Mouse (Mus musculus): ENCODE results near the gene Cdc14b.
A peak's percentile ranks its signal among the peaks of the same experiment; 100 is the strongest.
"Not testable (repeated sequence)": the region's sequence is repeated elsewhere in the genome, so short reads cannot be mapped to it uniquely, and the experiment has no call there.

Gene Cdc14b

DNA sequence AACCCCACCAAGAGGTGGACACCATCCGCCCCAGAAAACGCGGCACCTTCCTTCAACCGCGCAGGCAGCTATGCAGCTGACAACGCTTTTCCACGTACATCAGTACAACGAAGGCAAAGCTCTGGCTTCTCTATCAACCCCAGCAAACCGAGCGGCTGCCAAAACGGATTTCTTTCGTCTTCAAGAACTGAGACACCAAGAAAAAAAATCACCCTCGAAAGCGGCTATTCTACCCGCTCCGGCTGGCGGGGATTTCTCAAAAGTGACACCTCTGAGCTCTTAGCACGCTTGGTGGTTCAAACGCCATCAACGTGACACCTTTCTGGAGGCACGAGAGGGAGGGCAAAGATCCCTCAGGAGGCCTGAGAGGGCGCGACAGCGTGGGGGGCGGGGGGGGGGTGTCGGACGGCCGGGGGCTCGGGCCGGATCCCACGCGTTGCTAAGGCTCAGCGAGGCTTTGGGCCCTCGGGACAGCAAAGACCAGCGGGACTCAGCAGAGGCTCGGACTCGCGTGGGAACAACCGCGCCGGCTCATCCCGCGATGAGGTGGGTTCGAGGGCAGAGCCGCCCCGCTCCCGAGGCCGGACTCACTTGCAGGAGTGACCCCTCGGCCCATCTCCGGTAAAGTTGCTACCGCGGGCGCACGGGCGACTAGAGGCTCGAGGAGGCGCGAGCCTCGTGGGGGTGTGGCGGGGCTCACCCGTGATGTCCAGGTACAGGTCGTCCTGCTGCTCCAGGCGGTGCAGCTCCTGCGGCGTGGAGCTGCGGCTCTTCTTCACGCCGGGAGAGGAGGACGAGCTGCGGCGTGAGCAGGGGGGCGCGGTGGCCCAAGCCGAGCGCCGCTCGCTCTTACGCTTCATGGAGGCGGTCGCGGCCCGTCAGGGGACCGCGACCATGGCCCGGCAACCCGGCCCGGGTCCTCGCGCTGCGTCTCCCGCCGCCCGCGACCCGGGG is 922 bp downstream of the Cdc14b start:
- no peak for DNase-seq (ENCODE audit: low read depth in 1 of 2, low spot score in 2 of 2)

GRCm38 (mm10) chr13:64273352-64273751 is 1.7 kb downstream of the Cdc14b start:
- no peak for DNase-seq (ENCODE audit: low read depth in 1 of 2, low spot score in 2 of 2)

GRCm38 (mm10) chr13:64268384-64268783 is 6.7 kb downstream of the Cdc14b start:
- DNase-seq (ENCODE audit: low read depth in 1 of 2, low spot score in 2 of 2) = no peak

DNA sequence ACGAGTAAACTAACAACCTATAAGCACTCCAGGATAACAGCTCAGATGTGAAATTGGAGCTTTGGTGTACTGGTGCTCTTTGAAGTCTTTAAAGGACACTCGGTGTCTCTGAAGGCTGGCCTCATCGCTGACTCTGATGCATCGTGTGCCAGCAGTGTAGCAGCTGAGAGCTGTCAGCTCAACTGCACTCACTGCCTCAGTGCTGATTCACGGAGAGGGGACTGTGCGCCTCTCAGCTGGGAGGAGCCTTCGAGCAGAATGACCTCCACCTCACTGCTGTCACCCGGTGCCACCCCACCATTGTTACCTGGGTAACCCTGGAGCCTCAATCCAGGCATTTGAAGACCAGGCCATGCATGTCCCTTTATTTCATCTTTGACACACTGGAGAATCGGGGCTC is 7.9 kb downstream of the Cdc14b start:
- no peak for DNase-seq (ENCODE audit: low read depth in 1 of 2, low spot score in 2 of 2)

DNA sequence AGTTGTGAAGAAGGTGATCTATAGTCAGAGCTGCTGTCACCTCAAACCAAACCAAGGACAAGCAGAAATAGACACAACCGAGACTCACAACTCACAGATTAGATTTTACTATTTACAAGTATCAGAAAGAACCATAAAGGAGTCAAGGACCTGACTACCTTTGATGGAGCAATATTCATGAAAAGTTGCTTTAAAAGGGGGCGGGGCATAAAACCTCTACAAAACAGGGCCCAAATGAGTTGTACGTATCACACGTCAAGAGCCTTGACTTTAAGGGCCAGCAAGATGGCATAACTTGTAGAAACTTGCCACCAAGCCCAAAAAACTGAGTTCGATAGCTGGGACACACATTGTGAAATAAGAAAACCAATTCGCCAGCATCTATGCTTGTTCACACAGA is 10.5 kb downstream of the Cdc14b start:
- DNase-seq (ENCODE audit: low read depth in 1 of 2, low spot score in 2 of 2) = no peak

GRCm38 (mm10) chr13:64259903-64260302 is 15.2 kb downstream of the Cdc14b start:
- DNase-seq (ENCODE audit: low read depth in 1 of 2, low spot score in 2 of 2) = no peak

DNA sequence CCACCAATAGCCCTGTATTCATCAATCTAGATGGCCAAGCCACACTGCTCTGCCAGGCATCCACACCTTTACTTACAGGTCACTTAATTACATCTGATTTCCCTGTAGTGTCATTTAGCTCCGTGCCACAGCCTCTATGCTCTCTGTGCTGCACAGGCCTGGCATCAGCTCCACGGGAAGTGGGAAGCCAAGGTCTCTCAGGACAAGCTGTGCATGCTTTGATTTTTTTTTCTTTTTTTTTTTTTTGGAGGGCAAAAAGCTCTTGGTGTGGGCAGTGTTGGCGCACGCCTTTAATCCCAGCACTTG is 16.6 kb downstream of the Cdc14b start:
- no peak for DNase-seq (ENCODE audit: low read depth in 1 of 2, low spot score in 2 of 2)

DNA sequence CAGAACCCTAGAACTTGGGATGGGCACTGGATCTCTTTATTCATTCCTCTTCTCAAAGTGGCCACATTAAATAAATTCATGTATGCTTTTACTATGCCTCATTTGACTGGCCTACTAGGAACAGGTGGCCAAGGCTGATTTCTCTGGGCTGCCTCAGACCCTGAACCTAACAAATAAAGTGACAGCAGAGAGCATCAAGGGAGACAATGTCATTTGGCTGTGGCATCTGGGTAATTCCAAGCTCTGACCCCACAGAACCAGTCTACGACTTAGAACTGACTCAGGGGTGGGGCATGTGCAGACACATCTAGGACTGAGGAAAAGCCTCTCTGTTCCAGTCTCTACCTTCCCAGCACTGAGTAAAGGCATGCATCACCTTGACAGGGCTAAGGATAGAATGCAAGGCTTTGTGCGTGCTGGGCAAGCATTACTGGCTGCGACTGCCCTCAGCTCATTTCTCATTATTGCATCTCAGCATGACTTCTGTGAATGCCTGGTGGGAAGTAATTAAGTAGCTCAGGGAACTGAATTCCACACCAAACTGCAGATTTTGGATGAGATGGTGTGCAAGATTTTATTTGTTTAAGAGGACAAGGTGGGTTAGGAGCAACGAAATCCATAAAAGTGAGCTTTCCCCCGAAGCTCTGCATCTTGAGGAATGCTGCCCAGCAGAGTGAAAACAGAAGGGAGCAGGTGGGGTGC is 17.1 kb downstream of the Cdc14b start:
- DNase-seq (ENCODE audit: low read depth in 1 of 2, low spot score in 2 of 2) = no peak

GRCm38 (mm10) chr13:64257010-64257813 is 17.9 kb downstream of the Cdc14b start:
- no peak for DNase-seq (ENCODE audit: low read depth in 1 of 2, low spot score in 2 of 2)

- not testable (repeated sequence) for DNase-seq (ENCODE audit: low read depth in 1 of 2, low spot score in 2 of 2)
Measured at GRCm38 (mm10) chr13:64254185-64254584, 20.9 kb downstream of the Cdc14b start.

GRCm38 (mm10) chr13:64253697-64254096 is 21.4 kb downstream of the Cdc14b start:
- no peak for DNase-seq (ENCODE audit: low read depth in 1 of 2, low spot score in 2 of 2)

DNA sequence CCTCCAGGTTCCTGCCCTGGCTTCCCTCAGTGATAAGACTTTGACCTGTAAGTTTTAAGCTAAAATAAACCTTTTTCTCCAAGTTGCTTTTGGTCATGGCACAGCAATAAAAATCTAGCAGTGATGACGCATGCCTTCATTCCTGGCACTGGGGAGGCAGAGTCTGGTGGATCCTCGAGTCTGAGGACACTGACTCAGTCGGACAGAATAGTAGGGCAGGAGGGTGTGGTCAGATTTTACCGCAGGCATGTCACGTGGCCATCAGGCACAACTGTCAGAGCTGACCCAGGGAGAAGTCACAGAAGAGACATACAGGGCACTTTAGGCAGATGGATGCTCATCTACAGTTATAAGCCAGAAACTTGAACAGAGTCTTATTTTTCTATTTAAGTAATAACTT is 22.9 kb downstream of the Cdc14b start:
- peak; percentile 7 to 45 for DNase-seq (ENCODE audit: low read depth in 1 of 2, low spot score in 2 of 2)

GRCm38 (mm10) chr13:64250363-64250762 is 24.7 kb downstream of the Cdc14b start:
- DNase-seq (ENCODE audit: low read depth in 1 of 2, low spot score in 2 of 2) = no peak

DNA sequence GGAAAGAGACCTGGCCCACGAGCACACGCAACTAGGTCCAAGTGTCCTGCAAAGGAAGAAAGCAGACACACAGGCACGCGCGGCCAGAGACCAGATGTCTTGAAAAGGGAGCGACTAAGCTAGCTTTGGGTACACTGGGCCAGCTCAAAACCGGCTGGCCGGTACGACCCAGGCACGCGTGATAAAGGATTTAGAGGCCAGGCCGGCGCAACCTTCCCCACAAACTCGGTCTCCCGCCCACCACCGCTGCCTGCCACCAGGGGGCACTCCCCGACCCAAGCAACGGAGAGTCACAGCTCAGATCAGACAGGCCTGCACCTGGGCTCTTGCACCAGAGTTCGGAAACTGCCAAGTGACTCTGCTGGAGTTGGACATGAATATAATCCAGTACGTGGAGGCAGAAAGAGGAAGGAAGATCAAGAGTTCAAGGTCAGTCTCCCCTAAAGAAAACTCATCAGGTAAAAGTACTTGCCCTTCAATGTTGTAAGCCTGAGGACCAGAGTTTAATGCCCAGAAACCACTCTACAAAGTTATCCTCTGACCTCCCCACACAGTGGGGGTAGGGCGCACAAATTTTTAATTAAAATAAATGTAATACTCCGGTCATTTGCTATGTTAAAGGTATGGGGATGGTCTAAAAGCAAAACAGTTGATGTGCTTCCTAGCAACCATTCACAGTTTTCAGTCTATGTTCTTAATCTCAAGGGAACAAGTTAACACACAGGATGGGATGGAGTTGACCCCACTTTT is 26.1 kb downstream of the Cdc14b start:
- peak; percentile 66 to 83 for DNase-seq (ENCODE audit: low read depth in 1 of 2, low spot score in 2 of 2)

- DNase-seq (ENCODE audit: low read depth in 1 of 2, low spot score in 2 of 2) = peak; percentile 45 to 48
Measured at GRCm38 (mm10) chr13:64248161-64248774, 26.8 kb downstream of the Cdc14b start.

DNA sequence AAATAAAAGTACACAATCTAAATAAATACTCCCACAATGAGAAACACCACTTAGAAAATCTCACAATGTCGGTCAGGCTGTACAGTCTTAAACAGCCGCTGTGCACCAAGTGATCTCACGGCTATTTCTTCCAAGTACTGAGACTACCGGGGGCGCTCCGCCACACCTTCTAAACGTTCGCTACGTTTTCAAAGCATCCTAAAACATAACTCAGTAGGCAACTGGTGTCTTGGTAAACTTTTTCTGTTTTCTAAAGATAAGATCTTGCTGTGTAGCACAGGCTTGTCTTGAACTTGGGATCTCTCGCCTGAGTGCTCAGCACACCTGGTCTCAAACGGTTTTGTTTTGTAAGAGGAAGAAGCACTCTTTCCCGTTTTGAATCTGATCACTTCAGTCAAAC is 29.0 kb downstream of the Cdc14b start:
- no peak for DNase-seq (ENCODE audit: low read depth in 1 of 2, low spot score in 2 of 2)

- no peak for DNase-seq (ENCODE audit: low read depth in 1 of 2, low spot score in 2 of 2)
Measured at GRCm38 (mm10) chr13:64244685-64245261, 30.3 kb downstream of the Cdc14b start.

DNA sequence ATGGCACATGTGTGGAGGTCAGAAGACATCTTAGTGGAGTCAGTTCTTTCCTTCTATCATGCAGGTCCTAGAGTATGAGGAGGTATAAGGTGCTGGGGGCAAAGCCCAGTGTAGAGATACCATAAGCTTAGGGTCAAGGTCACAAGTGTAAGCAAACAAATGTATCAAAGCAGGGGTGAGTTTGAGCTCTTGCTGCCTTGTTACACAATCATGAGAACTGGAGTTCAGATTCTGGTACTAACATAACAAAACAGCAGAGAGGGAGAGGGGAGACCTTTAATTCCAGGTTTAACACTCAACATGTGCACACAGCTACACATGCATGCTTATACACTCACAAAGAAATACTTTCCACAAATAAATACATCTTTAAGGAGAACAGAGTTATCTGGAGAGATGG is 32.4 kb downstream of the Cdc14b start:
- no peak for DNase-seq (ENCODE audit: low read depth in 1 of 2, low spot score in 2 of 2)

GRCm38 (mm10) chr13:64240626-64241025 is 34.5 kb downstream of the Cdc14b start:
- no peak for DNase-seq (ENCODE audit: low read depth in 1 of 2, low spot score in 2 of 2)

- no peak for DNase-seq (ENCODE audit: low read depth in 1 of 2, low spot score in 2 of 2)
Measured at GRCm38 (mm10) chr13:64237681-64238157, 37.4 kb downstream of the Cdc14b start.

Data from monocyte, adult 2 months (primary cell).